Mouse (Mus musculus): Measurements from ENCODE around the gene Gsc2.

The Gsc2 gene

DNA sequence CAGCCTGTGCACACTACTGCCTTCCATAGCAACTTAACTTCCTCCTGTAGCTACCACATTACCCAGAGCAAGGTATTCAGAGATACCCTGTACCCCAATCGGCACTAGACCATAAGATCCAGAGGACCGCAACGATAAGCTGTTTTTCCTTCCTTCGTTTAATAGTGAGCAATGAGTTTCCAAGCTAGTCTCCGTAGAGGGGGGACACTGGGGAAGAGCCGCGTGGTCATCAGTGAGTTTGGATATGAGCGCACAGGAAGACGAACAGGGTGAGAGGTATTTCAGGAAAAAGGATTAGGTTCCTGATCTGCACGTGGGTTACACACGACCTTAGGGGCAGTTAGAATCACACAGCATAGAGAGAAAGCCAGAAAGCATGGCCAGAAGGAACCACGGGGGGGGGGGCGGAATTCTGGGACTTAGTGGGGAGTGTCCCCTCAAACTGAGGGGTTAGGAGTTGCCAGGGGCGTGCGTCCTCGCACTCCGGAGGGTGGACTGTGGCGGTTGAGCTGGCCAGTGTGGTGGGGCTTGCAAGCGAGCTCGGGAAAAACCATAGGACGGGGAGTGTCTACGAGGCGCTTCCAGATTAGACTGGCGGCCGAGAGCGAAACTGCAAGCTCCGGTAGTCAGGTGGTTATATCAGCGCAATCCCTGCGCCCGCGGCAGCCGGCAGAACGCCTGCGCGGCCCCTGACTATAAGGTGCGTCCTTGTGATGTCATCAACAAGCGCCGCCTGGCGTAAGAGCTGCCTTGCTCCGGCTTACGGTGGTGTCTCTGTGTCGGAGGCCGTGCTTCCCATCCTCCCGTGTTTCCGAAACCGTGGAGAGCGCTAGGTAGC, 6.7 kb upstream of the Gsc2 start:
- DNase-seq: peak; percentile 94

GRCm38 (mm10) chr16:17920586-17920985, 5.7 kb upstream of the Gsc2 start:
- DNase-seq: no peak

- DNase-seq: peak; percentile 87
Observed at GRCm38 (mm10) chr16:17911052-17911595, 3.7 kb downstream of the Gsc2 start, which contains the start of gene Ess2. Ess2 (minus strand) TSS chr16:17911348.

DNA sequence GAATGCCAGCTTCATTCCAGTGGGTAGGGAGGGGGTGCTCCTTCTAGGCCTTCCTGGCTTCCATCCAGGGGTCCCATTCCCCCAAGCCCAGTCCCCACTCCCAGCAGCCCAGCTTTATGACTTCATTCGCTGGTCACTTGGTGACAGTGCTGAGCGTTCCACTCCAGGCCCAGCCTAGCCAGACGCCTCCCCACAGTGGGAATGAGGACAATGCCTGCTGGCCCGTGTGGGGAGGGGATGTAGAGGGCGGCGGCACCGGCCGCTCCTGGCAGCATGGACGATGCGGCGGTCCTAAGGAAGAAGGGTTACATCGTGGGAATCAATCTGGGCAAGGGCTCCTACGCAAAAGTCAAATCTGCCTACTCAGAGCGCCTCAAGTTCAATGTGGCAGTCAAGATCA, 16.4 kb downstream of the Gsc2 start, which contains the start of the genes Dgcr2 and Tssk2:
Gene Dgcr2 (minus strand): TSS at position 101 of the 400 bp plus-strand sequence.
Gene Tssk2 (plus strand): TSS at position 176 of the 400 bp plus-strand sequence.
- no peak for DNase-seq

DNA sequence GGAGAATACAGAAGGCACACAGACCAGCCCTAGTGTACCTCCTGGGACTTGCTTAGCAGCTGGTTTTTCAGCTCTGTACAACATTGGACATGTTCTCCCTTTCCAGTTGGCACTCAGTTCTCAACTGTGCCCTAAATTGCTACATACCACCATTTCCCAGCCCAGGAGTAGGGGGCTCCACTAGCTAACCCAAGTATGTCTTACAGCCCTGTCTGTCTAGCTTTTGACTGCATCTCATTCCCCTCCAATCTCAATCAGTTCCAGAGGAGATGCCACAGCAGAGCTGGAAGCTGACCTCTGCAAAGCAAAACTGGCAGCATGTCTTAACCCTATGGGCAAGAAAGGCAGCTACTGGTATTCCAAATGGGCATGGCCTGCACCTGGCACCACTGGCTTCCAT, 18.8 kb downstream of the Gsc2 start:
- no peak for DNase-seq

GRCm38 (mm10) chr16:17893923-17894322, 20.9 kb downstream of the Gsc2 start, which contains the start of gene Tssk1:
Tssk1 (plus strand) TSS chr16:17894223.
- DNase-seq: no peak

- DNase-seq: peak; percentile 87
Observed at GRCm38 (mm10) chr16:17892606-17893005, 22.3 kb downstream of the Gsc2 start.

- peak; percentile 100 for DNase-seq
Observed at GRCm38 (mm10) chr16:17891567-17891959, 23.3 kb downstream of the Gsc2 start, which contains the start of gene Gm20518. Gm20518 (minus strand) TSS chr16:17891671.

- peak; percentile 91 for DNase-seq
Observed at GRCm38 (mm10) chr16:17890917-17891566, 23.8 kb downstream of the Gsc2 start.

DNA sequence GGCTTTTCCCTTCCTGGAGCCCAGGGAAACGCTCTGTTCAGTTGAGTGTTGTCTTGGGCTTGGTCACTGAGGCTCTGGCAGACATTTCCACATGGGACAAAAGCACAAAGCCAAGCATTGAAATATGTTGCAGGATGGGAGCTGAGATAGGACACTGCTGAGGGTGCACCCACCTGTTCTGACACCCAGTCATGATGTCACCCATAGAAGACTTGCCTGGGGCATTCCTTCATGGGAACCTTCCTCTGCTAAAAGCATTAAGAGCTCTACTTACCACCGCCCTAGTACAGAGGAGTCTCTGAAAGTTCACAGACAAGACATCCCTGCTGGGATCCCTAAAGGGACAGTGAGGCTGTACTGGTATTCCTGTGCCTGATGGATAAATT, 24.5 kb downstream of the Gsc2 start:
- no peak for DNase-seq

DNA sequence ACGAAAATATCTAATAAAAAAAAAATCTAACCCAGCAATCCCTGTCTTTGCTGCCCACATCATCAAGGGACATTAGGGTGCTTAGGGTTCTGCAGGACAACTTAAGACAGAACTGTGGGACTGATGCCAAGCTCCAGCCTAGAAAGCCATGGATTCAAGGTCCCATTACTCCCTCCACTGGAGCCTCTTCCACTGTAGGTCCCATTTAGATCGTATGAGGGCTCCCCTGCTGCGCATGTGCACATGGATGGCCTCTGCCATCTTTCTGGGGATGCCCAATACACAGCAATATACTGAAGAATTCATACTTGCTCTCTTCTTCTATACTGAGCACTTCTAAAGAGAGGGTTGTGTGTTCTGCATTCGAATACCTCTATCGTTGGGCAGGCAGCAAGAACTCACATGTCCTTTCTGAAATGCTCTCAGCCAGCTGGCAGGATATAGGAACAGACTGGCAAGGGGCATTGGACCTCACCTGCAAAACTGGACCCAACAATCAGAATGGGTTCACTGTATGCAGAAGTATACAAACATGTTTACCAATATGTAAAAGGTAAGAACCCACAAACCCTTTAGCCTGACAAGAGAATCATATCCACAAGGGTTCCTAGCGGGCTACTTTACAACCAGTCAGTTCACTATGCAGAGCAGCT, 25.0 kb downstream of the Gsc2 start:
- DNase-seq: no peak

GRCm38 (mm10) chr16:17884116-17884515, 30.7 kb downstream of the Gsc2 start:
- no peak for DNase-seq

DNA sequence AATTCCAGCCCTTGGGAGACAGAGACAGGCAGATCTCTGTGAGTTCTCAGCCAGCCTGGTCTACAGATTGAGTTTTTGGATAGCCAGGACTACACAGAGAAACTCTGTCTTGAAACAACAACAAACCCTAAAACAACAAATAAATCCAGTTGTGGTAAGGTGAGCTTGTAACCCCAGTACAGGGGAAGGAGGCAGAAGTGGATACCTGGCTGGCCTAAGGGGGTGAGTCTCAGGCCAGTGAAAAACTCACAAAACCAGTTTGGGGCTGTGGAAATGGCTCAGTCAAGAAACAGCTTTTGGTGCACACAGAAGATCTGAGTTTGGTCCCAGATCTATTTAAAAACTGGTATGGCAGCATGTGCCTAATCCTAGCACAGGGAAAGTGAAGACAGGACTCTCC, 32.7 kb downstream of the Gsc2 start:
- no peak for DNase-seq

DNA sequence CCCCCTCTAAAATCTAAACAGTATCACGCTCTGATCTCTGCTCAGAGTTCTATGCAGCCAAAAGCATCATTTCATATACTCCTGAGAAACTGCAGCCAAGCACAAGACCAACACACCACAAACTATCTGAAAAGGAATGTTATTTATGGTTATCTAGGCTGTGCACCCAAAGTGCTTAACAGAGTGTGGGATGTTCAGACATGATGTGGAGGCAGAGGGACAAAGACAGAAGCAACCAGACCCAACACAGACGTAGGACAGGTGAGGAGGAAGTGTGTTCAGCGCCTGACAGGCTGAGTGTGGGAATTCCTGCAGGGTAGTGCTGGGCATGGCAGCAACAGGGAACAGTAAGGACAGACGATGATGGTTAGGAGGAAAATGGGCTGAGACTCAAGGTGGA, 35.3 kb downstream of the Gsc2 start:
- DNase-seq: no peak

GRCm38 (mm10) chr16:17876096-17876495, 38.8 kb downstream of the Gsc2 start:
- DNase-seq: no peak

- no peak for DNase-seq
Observed at GRCm38 (mm10) chr16:17875174-17875573, 39.7 kb downstream of the Gsc2 start.

DNA sequence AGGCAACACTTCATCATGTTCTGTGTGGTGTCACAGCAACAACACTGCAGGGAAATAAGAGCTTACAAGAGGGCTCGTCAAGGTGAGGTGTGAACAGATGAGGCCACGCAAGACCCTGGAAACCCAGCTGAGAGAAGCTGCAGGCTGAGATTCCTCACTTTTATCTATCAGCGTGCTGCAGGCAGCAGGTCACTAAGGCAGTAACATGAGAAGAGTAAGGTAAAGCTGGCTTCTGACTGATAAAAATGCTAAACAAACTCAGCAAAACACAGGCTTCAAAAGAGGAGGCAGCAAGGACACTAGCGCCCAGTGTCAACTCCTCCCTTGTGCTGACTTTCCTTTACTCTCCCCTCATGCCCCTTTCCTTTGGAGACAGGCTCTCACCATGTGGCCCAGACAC, 41.9 kb downstream of the Gsc2 start:
- no peak for DNase-seq

- no peak for DNase-seq
Observed at GRCm38 (mm10) chr16:17871248-17871647, 43.6 kb downstream of the Gsc2 start.

- no peak for DNase-seq
Observed at GRCm38 (mm10) chr16:17865770-17866169, 49.1 kb downstream of the Gsc2 start.

DNA sequence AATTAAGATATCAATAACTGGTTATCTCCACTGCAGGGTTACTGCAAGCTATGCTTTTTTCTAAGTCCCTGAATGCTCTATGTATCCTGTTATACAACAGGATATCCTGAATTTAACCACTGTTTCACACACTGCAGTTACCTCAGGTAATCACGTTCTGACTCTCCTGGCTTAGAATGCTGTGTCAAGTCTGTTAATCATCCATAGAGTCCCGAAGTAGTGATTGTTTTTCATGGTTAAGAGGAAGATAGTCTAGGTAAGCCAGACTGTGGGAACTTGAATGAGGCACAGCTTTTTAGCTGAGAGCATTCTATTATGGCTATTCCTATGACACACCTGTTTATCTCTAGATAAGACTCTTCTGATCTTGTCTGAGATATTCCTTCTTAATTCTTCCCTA, 49.6 kb downstream of the Gsc2 start:
- no peak for DNase-seq

Data from cerebellum, adult 11 months (tissue).